Mouse (Mus musculus): ENCODE data around the gene Thumpd2.
A peak's percentile ranks its signal among the peaks of the same experiment; 100 is the strongest.

Gene Thumpd2

DNA sequence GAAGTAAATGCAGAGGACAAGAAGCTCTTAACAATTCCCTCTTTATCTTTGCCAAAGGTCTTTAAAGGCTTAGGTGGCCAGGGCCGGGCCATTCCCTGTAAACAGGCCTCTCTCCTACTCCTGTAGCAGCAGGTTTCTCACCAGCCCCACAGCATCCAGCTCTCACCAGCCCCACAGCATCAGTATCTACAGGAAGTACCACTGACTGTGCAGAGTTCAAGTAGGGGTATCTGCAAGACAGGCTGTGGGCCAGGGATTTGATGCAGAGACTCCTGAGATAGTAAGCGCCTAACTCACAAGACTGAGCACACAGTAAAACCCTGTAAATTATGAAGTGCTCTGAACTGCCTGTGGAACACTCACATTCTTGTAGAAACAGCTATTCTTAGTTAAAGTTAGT is 31.9 kb downstream of the Thumpd2 start:
- no peak for DNase-seq (ENCODE audit: low read depth, low spot score)

GRCm38 (mm10) chr17:81031830-81032442 is 32.9 kb downstream of the Thumpd2 start:
- no peak for DNase-seq (ENCODE audit: low read depth, low spot score)

DNA sequence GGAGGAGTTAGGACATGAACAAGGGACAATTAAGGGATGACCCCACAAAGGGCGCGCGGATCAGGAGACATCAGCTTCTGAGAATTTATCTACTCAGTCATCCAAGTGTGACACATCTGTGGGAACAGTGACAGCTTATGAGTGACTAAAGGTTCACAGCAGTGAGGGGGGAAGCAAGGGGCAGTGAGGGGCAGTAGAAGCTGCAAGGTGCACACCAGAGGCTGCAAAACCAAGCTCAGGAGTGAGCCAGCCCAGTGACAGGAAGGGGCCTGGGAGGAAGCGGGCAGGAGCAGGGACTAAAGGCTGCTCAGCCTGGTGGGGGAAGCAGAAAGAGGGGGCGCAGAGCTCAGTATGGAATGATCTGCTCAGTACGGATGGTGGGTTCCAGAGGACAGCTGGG is 37.6 kb downstream of the Thumpd2 start:
- DNase-seq (ENCODE audit: low read depth, low spot score), result no peak

- DNase-seq (ENCODE audit: low read depth, low spot score), result no peak
These were observed 47.8 kb downstream of the Thumpd2 start for GRCm38 (mm10) chr17:81017132-81017531.

GRCm38 (mm10) chr17:81015814-81016447 is 49.0 kb downstream of the Thumpd2 start:
- DNase-seq (ENCODE audit: low read depth, low spot score), result peak; percentile 28

DNA sequence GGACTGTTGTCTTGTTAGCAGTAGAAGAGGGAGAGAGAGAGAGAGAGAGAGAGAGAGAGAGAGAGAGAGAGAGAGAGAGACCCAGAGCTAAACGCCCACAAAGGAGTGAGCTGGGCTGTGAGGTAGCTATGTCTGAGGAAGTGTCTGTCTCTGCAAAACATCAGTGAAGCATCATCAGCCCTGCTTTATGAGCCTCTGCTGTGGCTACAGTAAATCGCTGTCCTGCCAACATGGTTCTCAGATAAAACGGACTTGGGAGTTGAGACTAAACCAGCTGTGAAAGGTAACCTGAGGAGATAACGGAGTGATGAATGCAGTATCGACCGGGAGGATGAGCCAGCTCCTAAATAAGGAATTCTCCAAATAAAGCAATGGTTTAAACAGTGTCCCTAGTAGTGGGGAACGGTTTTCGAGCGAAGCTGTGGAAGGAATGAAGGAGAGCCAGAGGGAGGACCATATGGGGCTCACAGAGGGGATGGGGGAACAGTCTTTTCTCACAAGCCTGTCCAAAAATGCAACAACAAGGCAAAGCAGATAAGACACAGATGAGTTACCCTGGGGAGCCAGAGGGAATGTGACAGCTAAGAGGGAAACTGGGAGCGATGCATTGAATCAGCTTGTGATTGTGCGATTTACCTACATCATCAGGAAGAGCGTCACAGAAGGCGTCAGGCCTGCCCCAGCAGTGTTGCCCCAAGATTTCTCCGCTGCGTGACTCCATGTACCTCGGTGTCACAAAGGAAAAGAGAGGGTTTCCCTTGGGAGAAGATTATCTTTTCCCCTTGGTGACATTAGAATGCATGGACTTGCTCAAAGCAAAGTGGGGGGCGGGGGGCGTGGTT is 53.8 kb downstream of the Thumpd2 start:
- DNase-seq (ENCODE audit: low read depth, low spot score), result no peak

- DNase-seq (ENCODE audit: low read depth, low spot score), result no peak
These were observed 54.7 kb downstream of the Thumpd2 start for GRCm38 (mm10) chr17:81010199-81010598.

DNA sequence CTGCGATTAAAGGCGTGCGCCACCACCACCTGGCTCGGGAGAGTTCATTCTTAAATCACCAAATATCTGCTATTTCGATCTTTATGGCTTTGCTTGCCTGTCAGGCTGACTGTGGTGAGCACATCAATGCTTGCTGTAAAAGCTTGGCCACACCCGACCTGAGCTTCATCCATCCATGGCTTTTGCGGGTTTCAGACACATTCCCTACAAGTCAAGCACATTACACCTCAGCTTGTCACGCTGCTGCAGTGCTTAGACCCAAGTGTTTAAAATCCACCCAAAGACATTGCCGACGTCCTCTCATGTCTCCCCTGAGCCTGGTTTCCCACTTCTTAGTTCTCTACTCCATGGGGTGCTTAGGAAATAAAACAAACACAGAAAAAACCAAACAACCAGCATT is 55.8 kb downstream of the Thumpd2 start:
- no peak for DNase-seq (ENCODE audit: low read depth, low spot score)

GRCm38 (mm10) chr17:81005292-81005691 is 59.6 kb downstream of the Thumpd2 start:
- no peak for DNase-seq (ENCODE audit: low read depth, low spot score)

DNA sequence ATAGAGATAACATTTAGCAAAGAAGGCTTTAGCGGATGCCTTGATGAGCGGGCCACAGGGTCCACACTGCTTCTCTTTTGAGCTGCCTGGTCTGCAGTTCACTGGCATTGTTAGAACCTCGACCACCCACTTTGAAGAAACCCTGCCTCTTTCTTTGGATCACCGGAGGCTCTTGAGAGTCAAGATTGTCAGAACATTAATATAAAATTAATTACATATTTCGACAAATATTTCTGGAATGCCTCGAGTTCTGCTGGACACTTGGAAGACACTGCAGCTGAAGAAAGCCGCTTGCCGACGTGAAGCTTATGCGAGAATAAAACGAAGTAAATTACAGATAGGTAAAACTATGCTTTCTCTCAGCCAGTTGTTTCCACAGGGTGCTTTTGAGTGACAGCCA is 60.4 kb downstream of the Thumpd2 start:
- no peak for DNase-seq (ENCODE audit: low read depth, low spot score)

DNA sequence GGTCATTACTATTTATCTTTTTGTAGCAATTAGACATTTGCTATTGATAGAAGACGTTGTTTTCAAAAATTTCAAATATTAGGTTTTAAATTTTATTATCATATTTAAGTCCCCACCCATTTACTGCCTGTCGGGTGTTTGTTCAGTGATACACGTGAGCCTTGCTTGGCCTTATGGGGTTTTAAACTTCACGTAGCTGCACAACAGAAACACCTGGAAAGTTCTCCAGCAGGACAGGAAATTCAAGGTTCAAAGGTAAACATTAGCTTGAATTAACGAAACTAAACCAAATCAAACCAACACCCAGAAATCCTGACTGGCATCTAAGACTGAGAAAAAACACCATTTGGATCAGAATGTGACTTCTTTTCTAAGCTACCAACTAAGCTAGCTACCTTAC is 62.8 kb downstream of the Thumpd2 start:
- no peak for DNase-seq (ENCODE audit: low read depth, low spot score)

DNA sequence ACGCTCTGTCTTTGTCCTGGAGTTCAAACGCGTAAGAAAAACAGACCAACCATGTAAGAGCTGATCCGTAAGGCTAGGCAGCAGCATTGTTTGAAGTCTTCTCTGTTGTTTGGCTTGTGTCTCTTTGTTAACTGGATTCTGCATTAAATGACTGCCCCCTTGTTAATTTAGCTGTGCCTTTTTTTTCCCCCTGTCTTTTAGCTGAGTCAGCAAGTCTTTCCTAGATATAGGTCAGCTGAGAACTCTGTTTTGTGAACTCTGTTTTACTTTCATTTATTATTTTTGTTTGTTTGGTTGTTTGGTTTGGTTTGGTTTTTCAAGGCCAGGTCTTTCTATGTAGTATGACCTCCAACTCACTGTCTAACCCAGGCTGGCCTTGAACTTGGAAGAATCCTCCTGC is 63.2 kb downstream of the Thumpd2 start:
- DNase-seq (ENCODE audit: low read depth, low spot score), result no peak

GRCm38 (mm10) chr17:81001010-81001409 is 63.9 kb downstream of the Thumpd2 start:
- no peak for DNase-seq (ENCODE audit: low read depth, low spot score)

DNA sequence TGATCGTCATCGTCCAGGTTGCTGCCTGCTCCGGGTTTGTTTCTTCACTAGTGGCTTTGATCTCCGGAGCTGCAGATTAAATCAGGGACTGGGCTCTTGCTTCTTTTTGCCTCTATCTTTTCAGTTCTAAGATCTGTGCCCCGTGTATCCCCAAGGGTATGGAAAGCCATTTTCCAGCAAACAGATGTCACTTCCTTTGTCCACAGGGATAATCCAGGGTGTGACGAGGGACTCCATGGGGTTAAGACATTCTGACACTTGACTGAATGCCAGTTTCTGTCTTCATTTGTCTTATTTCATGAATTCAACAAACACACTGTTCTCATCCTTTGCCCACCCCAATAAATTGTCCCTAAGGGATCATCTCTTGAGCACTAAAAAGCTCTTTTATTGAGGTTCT is 65.9 kb downstream of the Thumpd2 start:
- no peak for DNase-seq (ENCODE audit: low read depth, low spot score)

DNA sequence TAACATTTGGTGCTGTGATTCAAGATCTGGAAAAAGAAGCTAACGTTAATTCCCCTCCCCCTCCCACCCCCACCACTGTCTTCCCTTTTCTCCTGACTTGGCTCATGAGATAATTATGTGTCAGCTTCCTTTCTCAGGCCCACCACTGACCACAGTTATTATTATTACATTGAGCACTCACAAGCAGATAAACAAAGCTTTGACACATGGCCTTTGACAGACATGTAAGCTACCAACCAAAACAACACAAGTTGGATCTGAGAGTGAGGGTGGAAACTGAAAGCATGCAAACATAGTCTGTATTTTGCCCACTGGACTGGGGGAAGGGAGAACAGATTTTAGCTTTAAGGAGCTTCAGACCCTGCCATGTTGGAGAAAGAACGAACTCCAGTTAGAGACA is 67.7 kb downstream of the Thumpd2 start:
- no peak for DNase-seq (ENCODE audit: low read depth, low spot score)

DNA sequence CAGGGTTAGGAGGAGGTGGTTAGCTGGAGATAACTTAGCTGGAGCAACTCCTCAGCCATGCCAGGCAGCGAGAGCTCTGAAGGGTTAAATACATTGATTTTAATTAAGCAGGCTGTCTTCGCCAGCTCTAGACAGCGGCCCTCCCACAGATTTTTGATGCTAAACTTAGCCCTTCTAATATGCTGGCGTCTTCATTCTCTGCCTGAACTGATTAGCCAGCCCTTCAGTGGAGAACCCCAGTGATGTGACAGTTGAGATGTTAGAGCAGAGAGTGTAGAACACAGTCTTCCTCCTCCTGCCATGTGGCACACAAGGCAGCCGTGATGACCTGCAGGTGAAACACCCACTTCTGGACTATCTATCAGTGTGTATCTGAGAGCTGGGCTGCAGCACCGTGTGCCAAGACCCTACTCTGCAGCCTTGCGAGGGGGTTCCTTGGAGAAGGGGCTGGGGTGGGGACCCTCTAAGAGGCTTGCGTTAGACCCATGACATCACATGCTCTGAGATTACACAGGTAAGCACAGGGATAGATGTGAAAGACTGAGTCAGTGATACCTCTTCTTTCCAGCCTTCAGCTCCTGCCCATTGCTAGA is 73.3 kb downstream of the Thumpd2 start:
- no peak for DNase-seq (ENCODE audit: low read depth, low spot score)

DNA sequence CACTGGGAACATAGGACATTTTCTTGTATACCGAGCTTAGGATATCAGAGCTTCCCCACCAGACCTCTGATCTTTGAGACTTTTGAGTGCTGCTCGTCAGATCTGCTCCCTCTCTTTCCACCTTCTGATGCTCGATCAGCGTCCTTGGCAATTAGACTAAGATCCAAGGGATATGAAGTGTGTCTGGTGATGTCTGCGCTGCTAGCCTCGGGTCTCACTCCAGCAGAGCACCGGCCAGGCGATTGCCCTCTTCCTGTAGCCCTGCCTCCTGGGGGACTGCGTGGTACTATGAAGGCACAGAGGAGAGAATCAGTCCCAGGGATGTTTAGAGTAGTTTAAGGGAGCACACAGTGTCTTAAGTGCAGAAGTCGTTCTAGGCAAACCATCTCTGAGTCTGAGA is 81.9 kb downstream of the Thumpd2 start:
- no peak for DNase-seq (ENCODE audit: low read depth, low spot score)

DNA sequence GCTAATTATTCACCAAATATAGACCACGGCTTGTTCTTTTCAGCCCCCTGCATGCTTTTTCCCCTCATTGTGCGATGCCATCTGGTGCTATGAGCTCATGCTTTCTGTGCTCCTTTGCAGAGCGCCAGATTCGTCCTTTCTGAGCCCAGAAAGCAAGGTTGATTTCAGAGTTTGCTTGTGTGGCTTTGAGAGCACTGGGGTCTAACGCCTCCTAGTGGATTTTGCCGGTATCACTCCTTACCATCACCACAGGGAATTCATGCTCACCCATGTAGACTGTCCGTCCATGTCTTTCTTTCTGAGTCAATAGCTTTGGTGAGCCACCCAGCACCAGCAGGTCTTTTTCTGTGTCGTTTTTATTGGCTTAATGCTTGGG is 82.5 kb downstream of the Thumpd2 start:
- DNase-seq (ENCODE audit: low read depth, low spot score), result peak; percentile 49

- no peak for DNase-seq (ENCODE audit: low read depth, low spot score)
These were observed 83.0 kb downstream of the Thumpd2 start for GRCm38 (mm10) chr17:80981721-80982411.

- DNase-seq (ENCODE audit: low read depth, low spot score), result no peak
These were observed 84.8 kb downstream of the Thumpd2 start for GRCm38 (mm10) chr17:80980096-80980495.

DNA sequence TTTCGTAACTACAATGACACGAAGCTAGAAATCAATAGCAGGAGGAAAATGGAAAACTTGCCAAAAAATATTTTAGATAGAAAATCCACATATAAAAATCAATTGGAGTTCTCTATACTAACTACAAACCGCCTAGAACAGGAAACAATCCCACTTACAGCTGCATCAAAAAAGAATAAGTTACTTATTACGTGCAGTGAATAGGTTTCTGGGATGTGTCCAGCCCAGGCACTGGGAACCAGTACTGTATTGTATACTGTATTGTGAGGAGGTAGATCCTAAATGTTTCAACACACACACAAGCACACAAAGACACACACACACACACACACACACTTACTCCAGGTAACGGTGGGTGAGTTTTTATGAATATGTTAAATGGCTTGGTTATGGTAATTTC is 87.6 kb downstream of the Thumpd2 start:
- no peak for DNase-seq (ENCODE audit: low read depth, low spot score)
